Mouse (Mus musculus) lung, adult 2 months (tissue): ENCODE measurements around the gene Syt17.

ENCODE experiments used
- CTCF ChIP-seq: fragments of 200-500 bp; IDR thresholded peaks from 2 replicates; pipeline ENCODE4 v1.5.1; 2011; ENCODE audit warnings: mild to moderate bottlenecking, low read length, control low read depth; ENCODE audit not compliant: insufficient read depth
- POLR2A ChIP-seq: fragments of 200-500 bp; IDR thresholded peaks from 2 replicates; pipeline ENCODE4 v1.6.1; 2011; ENCODE audit warnings: low read depth, mild to moderate bottlenecking, control low read depth, low read length, borderline replicate concordance; ENCODE audit errors: extremely low read depth

DNA sequence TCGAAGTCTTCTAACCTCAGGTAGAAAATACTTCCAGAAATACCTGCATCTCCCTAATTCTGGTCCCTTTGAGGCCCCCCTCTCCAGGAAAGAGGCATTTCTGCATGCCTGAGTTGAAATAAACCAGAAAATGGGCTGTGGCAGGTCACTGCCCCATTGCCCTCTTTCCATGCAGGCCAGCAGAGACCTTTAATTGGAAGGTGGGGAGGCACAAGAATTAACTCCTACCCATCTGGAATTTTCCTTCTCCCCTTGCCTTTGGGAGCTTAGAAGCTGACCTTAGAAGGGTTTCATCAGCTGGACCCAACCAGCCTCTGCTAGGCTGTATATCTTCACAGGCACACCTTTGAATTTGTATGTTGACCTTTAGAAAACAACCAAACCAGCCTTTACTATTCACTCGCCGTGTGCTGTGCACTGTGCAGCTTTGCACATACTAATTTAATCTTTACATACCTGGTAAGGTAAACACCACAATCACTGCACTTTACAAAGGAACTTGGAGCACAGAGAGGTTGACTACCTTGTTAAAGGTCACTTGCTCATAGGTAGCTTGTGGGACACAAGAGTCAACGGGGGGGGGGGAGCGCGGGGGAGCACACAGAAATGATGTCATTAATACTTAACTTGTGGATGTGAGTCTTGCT lies 84.3 kb downstream of the Syt17 start:
- TF ChIP-seq POLR2A (no peak), CTCF (no peak)
